Mouse (Mus musculus) MN1 (cell line): ENCODE measurements around the gene Ces2c.
"Not testable (repeated sequence)": the region's sequence is repeated elsewhere in the genome, so short reads cannot be mapped to it uniquely, and the experiment has no call there.

Experiments used
- DNase-seq: peaks from one replicate; pipeline ENCODE4 v3.0.0-alpha.2; 2016; ENCODE audit warnings: low spot score

The Ces2c gene

GRCm38 (mm10) chr8:104846831-104847230 lies at the start of gene Ces2c:
Gene Ces2c (plus strand): TSS chr8:104847068.
- no peak for DNase-seq

DNA sequence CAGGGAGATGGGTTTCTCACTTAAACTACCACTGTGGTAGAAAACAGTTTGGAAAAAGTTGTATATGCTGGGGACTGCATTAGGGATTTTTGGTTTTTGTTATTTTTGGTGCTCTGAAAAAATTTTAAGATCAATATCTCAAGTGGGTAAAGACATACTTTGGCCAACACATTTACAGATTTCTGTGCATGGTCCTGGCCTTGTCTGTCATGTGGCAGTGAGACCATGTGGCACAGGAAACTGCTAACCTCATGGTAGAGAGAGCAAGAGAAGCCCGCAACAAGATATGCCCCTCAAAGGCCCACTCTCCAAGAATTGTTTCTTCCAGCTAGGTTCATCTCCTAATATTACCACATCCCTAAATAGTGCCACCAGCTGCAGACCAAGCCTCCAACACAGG lies 47.5 kb upstream of the Ces2c start:
- DNase-seq: no peak

DNA sequence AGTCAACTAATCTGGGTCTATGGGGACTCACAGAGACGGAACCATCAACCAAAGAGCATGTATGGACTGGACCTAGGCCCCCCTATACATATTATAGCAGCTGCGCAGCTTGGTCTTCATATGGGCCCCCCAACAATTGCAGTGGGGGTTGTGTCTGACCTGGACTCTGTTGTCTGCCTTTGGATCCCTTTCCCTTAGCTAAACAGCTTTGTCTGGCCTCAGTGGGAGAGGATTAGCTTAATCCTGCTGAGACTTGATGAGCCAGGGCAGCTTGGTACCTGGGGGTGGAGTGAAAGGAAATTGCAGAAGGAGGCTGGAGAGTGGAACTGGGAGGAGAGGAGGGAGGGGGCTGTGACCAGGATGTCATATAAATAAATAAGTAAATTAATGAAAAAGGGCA lies 40.7 kb upstream of the Ces2c start:
- no peak for DNase-seq

DNA sequence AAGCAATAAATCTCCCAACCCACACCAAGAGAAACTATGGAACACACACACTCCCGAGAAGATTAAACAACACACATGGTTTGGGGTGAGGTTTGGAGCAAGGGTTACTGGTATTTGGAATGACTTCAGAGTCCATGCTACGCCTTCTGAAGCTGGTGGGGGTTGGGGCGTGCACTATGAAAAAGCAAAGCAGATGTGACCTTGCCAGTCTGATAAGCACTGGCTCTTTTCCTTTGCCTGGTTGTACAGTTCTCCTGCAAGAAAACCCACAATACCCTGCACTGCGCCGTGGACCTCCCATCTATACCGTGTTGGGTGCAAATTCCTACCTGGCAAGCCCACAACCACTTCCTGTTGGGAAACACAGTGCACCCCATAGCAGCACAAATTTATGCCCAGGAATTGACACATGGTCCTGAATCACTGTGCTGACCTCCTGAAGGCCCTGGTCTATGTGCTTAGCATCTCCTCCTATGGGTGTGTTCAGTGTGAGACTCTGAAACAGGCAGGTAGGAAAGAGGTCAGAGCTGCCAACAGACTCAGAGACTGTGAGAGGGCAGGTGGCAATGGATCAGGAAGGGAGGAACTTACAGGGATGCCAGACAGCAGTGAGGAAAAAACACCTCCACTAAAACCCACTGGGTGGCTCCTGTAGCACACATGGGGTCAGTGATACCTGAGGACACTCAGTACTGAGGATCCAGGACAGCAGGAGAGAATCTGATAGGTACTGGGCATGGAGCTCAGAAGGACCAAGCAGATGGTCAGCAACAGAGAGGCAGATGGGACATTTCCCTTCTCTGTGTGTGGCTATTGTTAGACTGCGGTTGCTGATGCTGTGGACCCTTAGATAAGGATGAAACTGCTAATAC lies 38.1 kb upstream of the Ces2c start:
- DNase-seq: no peak

DNA sequence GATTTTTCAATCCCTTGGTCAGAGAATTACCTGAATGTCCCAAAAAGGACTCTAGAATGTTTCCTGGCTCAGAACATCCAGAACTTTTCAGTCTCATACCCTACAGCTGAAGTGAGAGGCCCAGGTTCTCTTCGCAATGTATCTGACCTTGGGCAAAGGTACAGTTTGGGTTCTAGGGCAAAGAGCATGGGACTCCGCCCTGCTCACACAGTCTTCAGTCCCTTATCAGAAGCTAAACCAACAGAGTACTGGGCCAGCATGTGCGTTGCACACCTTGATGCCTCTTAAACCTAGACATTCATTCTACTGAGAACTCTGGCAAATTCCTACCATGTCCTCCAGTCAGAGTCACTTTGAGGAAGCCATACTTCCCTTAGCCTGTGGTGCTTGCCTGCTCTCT lies 37.4 kb upstream of the Ces2c start:
- DNase-seq: no peak

GRCm38 (mm10) chr8:104826912-104827311 lies 20.0 kb upstream of the Ces2c start:
- DNase-seq: no peak

- DNase-seq: no peak
Observed at GRCm38 (mm10) chr8:104828221-104828620, 18.6 kb upstream of the Ces2c start.

DNA sequence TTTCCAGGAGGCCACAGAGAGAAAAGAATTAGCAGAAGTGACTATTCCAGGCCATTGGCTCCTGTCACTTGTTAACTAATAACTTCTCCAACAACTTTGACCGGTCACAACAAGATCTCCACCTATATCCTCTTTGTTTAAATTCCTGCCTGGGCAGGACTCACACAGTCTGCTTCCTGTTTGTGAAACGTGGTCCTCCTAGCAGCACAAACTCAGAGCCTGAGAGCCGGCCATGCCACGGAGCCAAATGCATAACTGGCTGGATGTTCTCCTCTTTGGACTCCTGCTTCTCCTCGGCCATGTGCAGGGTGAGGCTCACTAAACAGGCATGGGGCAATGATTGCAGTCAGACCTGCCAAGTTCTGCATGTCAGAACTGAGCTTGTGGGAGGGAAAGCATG lies 15.4 kb upstream of the Ces2c start, which contains the start of gene Ces2b:
Gene Ces2b (plus strand): TSS at position 133 of the 400 bp plus-strand sequence.
- DNase-seq: no peak

DNA sequence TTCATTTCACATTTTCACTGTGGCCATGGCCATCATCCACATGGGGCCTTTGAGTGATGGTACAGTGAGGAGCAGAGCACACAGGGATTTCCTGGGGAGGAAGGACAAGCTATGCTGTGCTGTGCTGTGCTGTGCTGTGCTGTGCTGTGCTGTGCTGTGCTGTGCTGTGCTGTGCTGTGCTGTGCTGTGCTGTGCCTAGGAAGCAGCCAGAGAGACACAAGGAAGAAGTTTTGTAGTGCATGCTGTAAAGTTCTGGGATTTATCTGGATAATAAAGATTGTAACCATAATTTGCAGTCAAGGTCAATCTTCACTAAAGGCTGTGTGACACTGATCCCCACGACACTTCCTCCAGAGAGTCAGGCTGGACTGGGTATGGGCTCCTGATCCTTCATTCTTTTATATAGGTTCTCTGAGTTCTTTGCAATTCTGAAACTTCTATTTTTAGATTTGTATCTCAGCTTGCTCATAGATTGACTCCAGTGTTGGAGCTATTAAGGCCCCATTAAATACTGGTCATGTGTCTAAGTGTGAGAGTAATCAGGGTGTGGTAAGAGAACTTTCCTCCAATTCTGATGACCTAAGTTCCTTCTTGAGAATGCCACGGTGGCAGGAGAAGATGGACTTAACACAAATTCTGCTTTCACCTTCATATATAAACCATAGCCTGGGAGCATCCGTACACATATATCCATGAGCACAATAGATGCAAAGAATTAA lies 5.3 kb upstream of the Ces2c start:
- DNase-seq: no peak

- no peak for DNase-seq
Observed at GRCm38 (mm10) chr8:104847741-104848462, 1.0 kb downstream of the Ces2c start.

GRCm38 (mm10) chr8:104866844-104867531 lies 20.1 kb downstream of the Ces2c start:
- DNase-seq: not testable (repeated sequence)

GRCm38 (mm10) chr8:104868876-104869275 lies 22.0 kb downstream of the Ces2c start:
- not testable (repeated sequence) for DNase-seq

DNA sequence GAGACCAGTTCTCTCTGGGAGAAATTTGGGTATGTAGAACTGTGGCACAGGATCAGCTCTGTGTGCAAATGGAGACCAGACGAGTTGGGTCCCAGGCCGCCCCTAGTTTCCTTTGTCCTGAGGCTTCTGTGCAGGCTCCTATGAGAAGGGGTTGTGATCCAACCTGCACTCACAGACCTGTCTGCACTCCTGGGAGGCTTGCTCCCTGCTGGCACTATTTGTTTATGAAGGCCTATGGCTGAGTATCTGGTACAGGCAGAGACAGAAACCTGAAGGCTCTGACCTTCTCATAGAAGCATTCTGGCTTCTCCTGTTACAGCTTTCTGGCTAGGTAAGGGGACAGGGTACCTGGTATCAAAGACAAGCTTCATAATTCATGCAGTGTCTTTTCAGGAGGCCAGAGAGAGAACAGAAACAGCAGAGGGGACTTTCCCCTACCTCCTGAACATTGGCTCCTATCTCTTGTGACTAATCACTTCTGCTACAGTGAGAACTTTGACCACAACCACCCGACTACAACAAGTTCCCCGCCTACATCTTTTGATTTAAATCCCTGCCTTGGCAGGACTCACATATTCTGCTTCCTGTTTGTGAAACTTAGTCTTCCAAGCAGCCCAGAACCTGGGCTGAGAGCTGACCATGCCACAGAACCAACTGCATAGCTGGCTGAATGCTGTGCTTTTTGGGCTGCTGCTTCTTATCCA lies 39.5 kb downstream of the Ces2c start:
- DNase-seq: not testable (repeated sequence)

DNA sequence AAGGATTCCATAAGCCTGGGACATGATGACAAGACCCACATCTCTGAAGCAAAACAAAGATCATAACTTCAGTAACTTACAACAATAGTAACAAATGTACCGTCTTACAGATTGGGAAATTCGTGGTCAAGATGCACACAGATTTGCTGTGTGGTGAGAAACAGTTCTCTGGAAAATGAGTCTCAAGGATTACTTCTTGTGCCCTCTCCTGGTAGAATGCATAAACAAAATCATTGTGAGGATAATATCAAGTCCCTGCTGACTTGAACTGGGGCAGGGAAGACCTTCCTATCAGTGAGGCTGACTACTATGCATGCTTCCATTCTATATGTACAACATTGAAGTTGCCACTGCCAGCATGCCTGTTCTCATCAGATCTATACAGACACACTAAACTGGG lies 54.9 kb downstream of the Ces2c start:
- DNase-seq: no peak
